Mouse (Mus musculus) forebrain, embryonic 12.5 days (tissue): Measurements from ENCODE around the gene Usp17lb. TPM values are rescaled to one million over a fixed set of nuclear protein-coding genes. Genes with fewer than 3 reads are reported as not detected.
"Not testable (repeated sequence)": the region's sequence is repeated elsewhere in the genome, so short reads cannot be mapped to it uniquely, and the experiment has no call there.

Source experiments
- ATAC-seq: fragments of 200-750 bp; cut with Nextera tagmentation; 2 replicates; pipeline ENCODE4 v1.8.0; 2017; ENCODE audit warnings: moderate TSS enrichment; ENCODE audit not compliant: low FRiP score
- H3K27ac ChIP-seq: fragments of 300-500 bp; sonication (generic); 2 replicates; pipeline ENCODE4 v1.5.1; 2016; ENCODE audit warnings: mild to moderate bottlenecking
- H3K27me3 ChIP-seq: fragments of 300-500 bp; sonication (generic); 2 replicates; pipeline ENCODE4 v1.6.1; 2016; ENCODE audit warnings: mild to moderate bottlenecking
- H3K36me3 ChIP-seq: fragments of 300-500 bp; sonication (generic); replicated peaks from 2 replicates; pipeline ENCODE4 v1.6.1; 2016; ENCODE audit warnings: mild to moderate bottlenecking
- H3K4me1 ChIP-seq: fragments of 300-500 bp; sonication (generic); 2 replicates; pipeline ENCODE4 v1.6.1; 2016
- H3K4me2 ChIP-seq: fragments of 300-500 bp; sonication (generic); 2 replicates; pipeline ENCODE4 v1.6.1; 2016; ENCODE audit warnings: mild to moderate bottlenecking, moderate library complexity
- H3K4me3 ChIP-seq: fragments of 300-500 bp; sonication (generic); replicated peaks from 2 replicates; pipeline ENCODE4 v1.5.1; 2016; ENCODE audit warnings: mild to moderate bottlenecking
- H3K9ac ChIP-seq: fragments of 300-500 bp; sonication (generic); 2 replicates; pipeline ENCODE4 v1.6.1; 2016; ENCODE audit warnings: mild to moderate bottlenecking
- H3K9me3 ChIP-seq: fragments of 300-500 bp; sonication (generic); 2 replicates; pipeline ENCODE4 v1.6.1; 2016
- WGBS: fragments of 180-500 bp; shearing (Covaris S2); methylation state at CpG from one replicate; pipeline ENCODE4 v1.1.7; 2016; 5-methylcytosine and 5-hydroxymethylcytosine counted together
- polyA plus RNA-seq: library from polyadenylated mRNA; unstranded; fragments of >200 nt; fragmentation: Nextera tagmentation; extraction: Ambion mirVana; gene quantifications from 2 replicates; pipeline ENCODE4 v1.2.1, GENCODE M21; 2016

Usp17lb gene
- not detected in 2 replicates for polyA plus RNA-seq

- Histone ChIP-seq H3K27ac (no peak within 1 kb of the TSS), H3K27me3 (no peaks in the 10 kb centered on the region), H3K4me1 (no peaks in the 10 kb centered on the region), H3K9me3 (no peaks in the 10 kb centered on the region), H3K36me3 (no peaks in the 10 kb centered on the region), H3K4me3 (no peak within 1 kb of the TSS), H3K9ac (no peak within 1 kb of the TSS), H3K4me2 (no peak within 1 kb of the TSS)
- WGBS: 61% methylated on average over 1 of the region's 1 CpGs
- ATAC-seq: no peak
Measured at GRCm38 (mm10) chr7:104842503-104842902, at the start of gene Usp17lb. TSS of gene Usp17lb (minus strand) at chr7:104842603.

- Histone ChIP-seq H3K9me3 (no peaks in the 10 kb centered on the region), H3K36me3 (no peaks in the 10 kb centered on the region), H3K9ac (no peak within 1 kb of the TSS), H3K4me1 (no peaks in the 10 kb centered on the region), H3K27me3 (no peaks in the 10 kb centered on the region), H3K4me2 (no peak within 1 kb of the TSS), H3K27ac (no peak within 1 kb of the TSS), H3K4me3 (no peak within 1 kb of the TSS)
- 68% methylated on average over 1 of the region's 1 CpGs for WGBS
- ATAC-seq: no peak
Measured at GRCm38 (mm10) chr7:104877731-104878130, 35.3 kb upstream of the Usp17lb start, which contains the start of gene Olfr665. TSS of gene Olfr665 (plus strand) at chr7:104878031.

GRCm38 (mm10) chr7:104861381-104861780, 19.0 kb upstream of the Usp17lb start:
- ATAC-seq: no peak
- 94% methylated on average over 3 of the region's 3 CpGs for WGBS
- H3K4me3 ChIP-seq: no peak overlapping the region

GRCm38 (mm10) chr7:104857683-104858082, 15.3 kb upstream of the Usp17lb start:
- no peak for ATAC-seq
- Histone ChIP-seq H3K27me3 (no peaks in the 10 kb centered on the region), H3K4me3 (no peak overlapping the region), H3K36me3 (no peaks in the 10 kb centered on the region), H3K4me1 (no peaks in the 10 kb centered on the region), H3K9me3 (no peaks in the 10 kb centered on the region), H3K27ac (no peak overlapping the region), H3K9ac (no peak overlapping the region), H3K4me2 (no peak overlapping the region)
- WGBS: 79% methylated on average over 1 of the region's 1 CpGs

More at GRCm38 (mm10) chr7:104861381-104861780, 19.0 kb upstream of the Usp17lb start:
- Histone ChIP-seq H3K4me2 (no peak overlapping the region), H3K27ac (no peak overlapping the region), H3K27me3 (no peaks in the 10 kb centered on the region), H3K9ac (no peak overlapping the region), H3K36me3 (no peaks in the 10 kb centered on the region), H3K4me1 (no peaks in the 10 kb centered on the region), H3K9me3 (no peaks in the 10 kb centered on the region)

GRCm38 (mm10) chr7:104856709-104857108, 14.3 kb upstream of the Usp17lb start, which contains the start of gene Usp17la:
TSS of gene Usp17la (plus strand) at chr7:104857009.
- not testable (repeated sequence) for H3K27me3 ChIP-seq, H3K27ac ChIP-seq, H3K4me2 ChIP-seq, H3K4me1 ChIP-seq, H3K9ac ChIP-seq, H3K36me3 ChIP-seq, ATAC-seq, H3K9me3 ChIP-seq, H3K4me3 ChIP-seq
- 82% methylated on average over 2 of the region's 2 CpGs for WGBS

GRCm38 (mm10) chr7:104855248-104855750, 12.9 kb upstream of the Usp17lb start:
- no peaks in the 10 kb centered on the region for H3K27me3 ChIP-seq
- WGBS: 80% methylated on average over 3 of the region's 3 CpGs
- H3K4me2 ChIP-seq: no peak overlapping the region
- no peaks in the 10 kb centered on the region for H3K9me3 ChIP-seq
- H3K4me1 ChIP-seq: no peaks in the 10 kb centered on the region
- no peak overlapping the region for H3K4me3 ChIP-seq
- H3K36me3 ChIP-seq: no peaks in the 10 kb centered on the region
- H3K27ac ChIP-seq: no peak overlapping the region
- ATAC-seq: no peak
- no peak overlapping the region for H3K9ac ChIP-seq

- not testable (repeated sequence) for H3K36me3 ChIP-seq, H3K4me2 ChIP-seq, ATAC-seq, H3K9me3 ChIP-seq, H3K27me3 ChIP-seq, H3K27ac ChIP-seq, H3K9ac ChIP-seq, H3K4me3 ChIP-seq, H3K4me1 ChIP-seq
- WGBS: 68% methylated on average over 2 of the region's 2 CpGs
Measured at GRCm38 (mm10) chr7:104851546-104851945, 9.1 kb upstream of the Usp17lb start.

GRCm38 (mm10) chr7:104843731-104844287, 1.4 kb upstream of the Usp17lb start:
- H3K9me3 ChIP-seq: no peaks in the 10 kb centered on the region
- no peak overlapping the region for H3K4me3 ChIP-seq
- H3K4me2 ChIP-seq: no peak overlapping the region
- no peak for ATAC-seq
- no peaks in the 10 kb centered on the region for H3K36me3 ChIP-seq
- no peaks in the 10 kb centered on the region for H3K27me3 ChIP-seq
- 78% methylated on average over 1 of the region's 1 CpGs for WGBS
- H3K4me1 ChIP-seq: no peaks in the 10 kb centered on the region
- H3K27ac ChIP-seq: no peak overlapping the region
- no peak overlapping the region for H3K9ac ChIP-seq

GRCm38 (mm10) chr7:104810335-104810734, 32.1 kb downstream of the Usp17lb start:
- H3K9ac ChIP-seq, H3K9me3 ChIP-seq, H3K36me3 ChIP-seq, ATAC-seq, H3K27me3 ChIP-seq, H3K4me3 ChIP-seq, H3K4me1 ChIP-seq, H3K27ac ChIP-seq, H3K4me2 ChIP-seq: not testable (repeated sequence)
- 91% methylated on average over 8 of the region's 8 CpGs for WGBS

GRCm38 (mm10) chr7:104790796-104791195, 51.6 kb downstream of the Usp17lb start:
- 47% methylated on average over 1 of the region's 1 CpGs for whole genome bisulfite sequencing
- H3K4me2 ChIP-seq: no peak overlapping the region
- no peaks in the 10 kb centered on the region for H3K9me3 ChIP-seq
- H3K27me3 ChIP-seq: no peaks in the 10 kb centered on the region
- H3K4me1 ChIP-seq: no peaks in the 10 kb centered on the region
- no peaks in the 10 kb centered on the region for H3K36me3 ChIP-seq
- H3K4me3 ChIP-seq: no peak overlapping the region
- no peak overlapping the region for H3K27ac ChIP-seq
- ATAC-seq: no peak
- H3K9ac ChIP-seq: no peak overlapping the region

Other genes starting within 250 kb of the Usp17lb start
- gene Olfr655, start 240.8 kb downstream of the Usp17lb start, polyA plus RNA-seq: not detected in 2 replicates
- gene Olfr656, start 228.6 kb downstream of the Usp17lb start, polyA plus RNA-seq: not detected in 2 replicates
- not detected in 2 replicates for gene Olfr657, start 217.8 kb downstream of the Usp17lb start, polyA plus RNA-seq
- gene Olfr658, start 195.3 kb downstream of the Usp17lb start, polyA plus RNA-seq: 0.06 TPM in 1 of 2 replicates, not detected in the other
- gene Olfr659, start 175.8 kb downstream of the Usp17lb start, polyA plus RNA-seq: not detected in 2 replicates
- not detected in 2 replicates for gene Olfr661, start 156.1 kb downstream of the Usp17lb start, polyA plus RNA-seq
- not detected in 2 replicates for gene Usp17le, start 65.1 kb downstream of the Usp17lb start, polyA plus RNA-seq
- not detected in 2 replicates for gene Usp17la, start 14.4 kb upstream of the Usp17lb start, polyA plus RNA-seq
- not detected in 2 replicates for gene Olfr665, start 35.4 kb upstream of the Usp17lb start, polyA plus RNA-seq
- gene Olfr666, start 53.3 kb upstream of the Usp17lb start, polyA plus RNA-seq: 0.27 TPM in 1 of 2 replicates, not detected in the other
- not detected in 2 replicates for gene Olfr667, start 78.9 kb upstream of the Usp17lb start, polyA plus RNA-seq
- gene Olfr668, start 85.5 kb upstream of the Usp17lb start, polyA plus RNA-seq: not detected in 2 replicates
- not detected in 2 replicates for gene Olfr669, start 91.6 kb upstream of the Usp17lb start, polyA plus RNA-seq
- not detected in 2 replicates for gene Olfr670, start 120.0 kb upstream of the Usp17lb start, polyA plus RNA-seq
- not detected in 2 replicates for gene Olfr671, start 136.5 kb upstream of the Usp17lb start, polyA plus RNA-seq
- gene Olfr672, start 159.4 kb upstream of the Usp17lb start, polyA plus RNA-seq: not detected in 2 replicates
- not detected in 2 replicates for gene Olfr675, start 185.9 kb upstream of the Usp17lb start, polyA plus RNA-seq
- not detected in 2 replicates for gene Olfr676, start 190.1 kb upstream of the Usp17lb start, polyA plus RNA-seq
- not detected in 2 replicates for gene Olfr677, start 208.8 kb upstream of the Usp17lb start, polyA plus RNA-seq
- not detected in 2 replicates for gene Olfr678, start 221.9 kb upstream of the Usp17lb start, polyA plus RNA-seq
- not detected in 2 replicates for gene Olfr679, start 238.6 kb upstream of the Usp17lb start, polyA plus RNA-seq